In the genomic region with DNA sequence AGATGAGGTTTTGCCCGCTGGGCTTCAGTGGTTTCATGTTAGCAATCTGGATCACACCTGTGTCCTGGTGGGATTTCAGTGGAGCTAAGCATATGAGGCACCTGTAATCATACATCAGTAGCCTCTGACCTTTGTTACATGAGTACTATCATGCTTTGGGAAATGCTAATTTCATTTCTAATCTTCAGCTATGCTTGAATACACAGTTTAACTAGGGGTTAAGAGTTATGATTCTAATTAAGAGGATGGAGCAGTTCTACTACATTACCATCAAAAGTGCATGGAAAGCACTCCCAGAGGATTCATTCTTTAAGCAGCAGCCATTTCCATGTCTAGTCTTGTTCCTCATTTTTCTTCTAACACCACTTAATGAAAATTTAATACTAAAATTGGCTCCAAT, we compare ENCODE assay signal across 22 mouse cellular contexts.
"Had no signal": no experiment of that assay in that cellular context is flagged by ENCODE, and none has a peak within 500 bp of the region (broad histone marks: within the 10 kb centered on the region; RNA-seq: fewer than 3 reads in every experiment).

No protein-coding gene starts in this region.

- DNase-seq: forebrain, postnatal 0 days; gastrocnemius, postnatal 25 days; heart, adult 18-20 months; heart, postnatal 10 days; heart, postnatal 4 days; kidney, adult 18-20 months; kidney, adult 8-10 months; kidney, postnatal 10 days; kidney, postnatal 25 days; kidney, postnatal 4 days; liver had no signal

- H3K27me3 ChIP-seq: forebrain, embryonic 15.5 days; heart, embryonic 12.5 days; intestine, embryonic 15.5 days; limb, embryonic 12.5 days had no signal

- H3K4me1 ChIP-seq: forebrain, embryonic 15.5 days; heart, embryonic 10.5 days; heart, embryonic 12.5 days; intestine, embryonic 15.5 days; limb, embryonic 10.5 days; limb, embryonic 12.5 days had no signal

- ATAC-seq: forebrain, embryonic 15.5 days; forebrain, postnatal 0 days; inflammation-experienced regulatory T-cells, adult 6 months; intestine, embryonic 15.5 days; intestine, postnatal 0 days had no signal

- H3K4me2 ChIP-seq: forebrain, embryonic 15.5 days; heart, embryonic 12.5 days; intestine, embryonic 15.5 days; limb, embryonic 12.5 days; liver, embryonic 11.5 days had no signal

- H3K9me3 ChIP-seq: forebrain, embryonic 15.5 days; heart, embryonic 10.5 days; heart, embryonic 12.5 days; intestine, embryonic 15.5 days; limb, embryonic 10.5 days; limb, embryonic 12.5 days had no signal

- H3K36me3 ChIP-seq: forebrain, embryonic 15.5 days; heart, embryonic 10.5 days; heart, embryonic 12.5 days; intestine, embryonic 15.5 days; limb, embryonic 10.5 days; limb, embryonic 12.5 days had no signal

- H3K27ac ChIP-seq: forebrain, embryonic 15.5 days; heart, embryonic 10.5 days; intestine, embryonic 15.5 days; layer of hippocampus, adult 2 months; left cerebral cortex, adult 2 months; limb, embryonic 10.5 days; limb, embryonic 12.5 days had no signal

- H3K9ac ChIP-seq: forebrain, embryonic 15.5 days; forebrain, postnatal 0 days; heart, embryonic 12.5 days; intestine, embryonic 15.5 days; limb, embryonic 12.5 days had no signal

- H3K4me3 ChIP-seq: forebrain, embryonic 15.5 days; heart, embryonic 10.5 days; heart, embryonic 12.5 days; intestine, embryonic 15.5 days; layer of hippocampus, adult 2 months; left cerebral cortex, adult 2 months; limb, embryonic 10.5 days; limb, embryonic 12.5 days had no signal
